Mouse (Mus musculus) spleen, adult 2 months (tissue): ENCODE data around the gene Pitpnb. TPM values are rescaled to one million over a fixed set of nuclear protein-coding genes. Genes with fewer than 3 reads are reported as not detected.

Source experiments
- DNase-seq, 2 experiments: peaks; one replicate each; pipeline versions ENCODE4 v3.0.0 to v3.0.0-alpha.2; 2012 to 2021; ENCODE audit warnings: low spot score in 2 of 2, low read depth in 1 of 2
- H3K27ac ChIP-seq: fragments of 200-500 bp; 2 replicates; pipeline ENCODE4 v1.5.1; 2012; ENCODE audit warnings: low read length, inconsistent platforms; ENCODE audit not compliant: insufficient read depth
- H3K27me3 ChIP-seq: fragments of 200-500 bp; 2 replicates; pipeline ENCODE4 v1.6.1; 2012; ENCODE audit warnings: mild to moderate bottlenecking, moderate library complexity, low read length, inconsistent platforms; ENCODE audit not compliant: control insufficient read depth, insufficient read depth
- H3K36me3 ChIP-seq: fragments of 200-500 bp; 2 replicates; pipeline ENCODE4 v1.6.1; 2012; ENCODE audit warnings: mild to moderate bottlenecking, low read length, inconsistent platforms; ENCODE audit not compliant: control insufficient read depth, insufficient read depth
- H3K4me1 ChIP-seq: fragments of 200-500 bp; 2 replicates; pipeline ENCODE4 v1.6.1; 2011; ENCODE audit warnings: inconsistent platforms; ENCODE audit not compliant: control insufficient read depth, insufficient read depth, insufficient read length
- H3K4me3 ChIP-seq: fragments of 200-500 bp; 2 replicates; pipeline ENCODE4 v1.5.1; 2011; ENCODE audit warnings: mild to moderate bottlenecking, inconsistent platforms; ENCODE audit not compliant: insufficient read depth, insufficient read length; ENCODE audit errors: extremely low read depth
- CTCF ChIP-seq: fragments of 200-500 bp; IDR thresholded peaks from 2 replicates; pipeline ENCODE4 v1.5.1; 2011; ENCODE audit warnings: mild to moderate bottlenecking, inconsistent platforms; ENCODE audit not compliant: insufficient read depth, insufficient read length, insufficient replicate concordance; ENCODE audit errors: extremely low read depth
- POLR2A ChIP-seq: fragments of 200-500 bp; IDR thresholded peaks from 2 replicates; pipeline ENCODE4 v1.6.1; 2011; ENCODE audit warnings: low read depth, low read length, inconsistent platforms
- WGBS: fragments of 180-500 bp; shearing (Covaris S2); methylation state at CpG from one replicate; pipeline ENCODE4 v1.1.7; 2018; 5-methylcytosine and 5-hydroxymethylcytosine counted together
- polyA plus RNA-seq: library from polyadenylated mRNA; depleted of rRNA; stranded (reverse); fragments of >200 nt; gene quantifications from 2 replicates; pipeline ENCODE4 v1.2.3, GENCODE M21; 2012

Pitpnb gene
- polyA plus RNA-seq, 1 experiment, result 25.5 TPM

DNA sequence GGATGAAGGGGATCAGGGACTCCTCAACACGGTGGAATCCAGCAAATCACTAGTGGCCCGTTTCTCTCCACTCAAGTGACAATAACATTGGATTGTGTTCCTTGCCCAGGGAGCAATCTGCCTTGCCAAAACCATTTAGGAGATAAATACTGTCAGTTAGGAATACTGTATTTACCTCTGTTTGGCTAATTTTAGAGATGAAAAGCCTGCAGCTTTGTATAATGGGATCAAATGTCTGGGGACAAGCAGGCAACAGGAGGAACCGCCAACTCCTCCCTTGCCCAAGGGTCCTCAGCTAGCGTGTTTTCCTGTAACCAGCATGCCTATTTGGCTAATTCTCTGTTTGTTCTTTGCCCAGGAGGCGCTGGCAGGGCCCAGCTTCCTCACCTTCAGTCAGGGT lies 95.7 kb downstream of the Pitpnb start:
- Histone ChIP-seq H3K36me3 (no peaks in the 10 kb centered on the region), H3K4me3 (no peak overlapping the region), H3K27ac (no peak overlapping the region), H3K27me3 (no peaks in the 10 kb centered on the region), H3K4me1 (no peaks in the 10 kb centered on the region)
- no peak for TF ChIP-seq POLR2A
- no peak for TF ChIP-seq CTCF
- 71% methylated on average over 5 of the region's 5 CpGs for WGBS
- DNase-seq, result no peak

DNA sequence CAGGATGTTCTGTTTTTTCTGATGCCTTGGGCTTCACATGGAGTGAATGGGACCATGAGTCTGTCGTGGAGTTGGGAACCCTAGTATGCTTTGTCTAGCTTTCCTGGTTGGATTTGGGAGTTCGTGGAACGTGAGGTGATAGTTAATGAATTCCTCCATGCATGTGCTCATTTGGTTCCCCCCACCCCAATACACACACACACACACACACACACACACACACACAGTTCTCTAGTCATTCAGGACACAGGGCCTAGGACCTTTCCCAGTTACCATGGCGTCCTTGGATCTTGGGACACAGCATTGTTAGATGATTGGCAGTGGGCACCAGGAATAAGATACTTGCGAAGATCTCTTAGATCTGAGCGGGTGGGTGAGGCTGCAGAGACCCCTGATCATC lies 98.3 kb downstream of the Pitpnb start:
- H3K4me1 ChIP-seq, result no peaks in the 10 kb centered on the region
- H3K27me3 ChIP-seq, result no peaks in the 10 kb centered on the region
- H3K27ac ChIP-seq, result no peak overlapping the region
- WGBS, result 85% methylated on average over 6 of the region's 6 CpGs
- H3K4me3 ChIP-seq, result no peak overlapping the region
- DNase-seq, result no peak
- H3K36me3 ChIP-seq, result no peaks in the 10 kb centered on the region
- TF ChIP-seq CTCF, result no peak

DNA sequence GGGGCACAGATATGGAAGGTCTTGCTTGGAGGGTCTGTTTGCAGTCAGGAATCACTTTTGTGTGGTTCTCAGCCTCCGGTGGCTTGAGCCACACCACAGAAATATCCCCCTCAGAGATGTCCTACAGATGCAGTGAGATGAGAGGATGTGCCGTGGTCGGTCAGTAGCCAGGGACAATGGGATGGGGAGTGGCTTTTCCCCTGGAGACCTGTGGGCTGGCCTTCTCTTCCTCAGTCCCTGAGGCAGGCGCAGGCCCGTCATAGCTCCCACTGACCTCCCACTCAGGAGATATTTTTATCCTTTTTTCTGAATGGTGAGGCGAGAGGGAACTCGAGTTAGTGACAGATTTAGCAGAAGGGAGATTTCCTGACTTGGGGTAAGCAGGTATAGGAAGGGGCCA lies 99.2 kb downstream of the Pitpnb start:
- no peak for TF ChIP-seq POLR2A
- no peak for TF ChIP-seq CTCF
- no peak overlapping the region for H3K4me3 ChIP-seq
- WGBS, result 70% methylated on average over 7 of the region's 7 CpGs
- no peak for DNase-seq
- no peaks in the 10 kb centered on the region for H3K4me1 ChIP-seq
- no peaks in the 10 kb centered on the region for H3K27me3 ChIP-seq
- H3K27ac ChIP-seq, result no peak overlapping the region
- H3K36me3 ChIP-seq, result no peaks in the 10 kb centered on the region

DNA sequence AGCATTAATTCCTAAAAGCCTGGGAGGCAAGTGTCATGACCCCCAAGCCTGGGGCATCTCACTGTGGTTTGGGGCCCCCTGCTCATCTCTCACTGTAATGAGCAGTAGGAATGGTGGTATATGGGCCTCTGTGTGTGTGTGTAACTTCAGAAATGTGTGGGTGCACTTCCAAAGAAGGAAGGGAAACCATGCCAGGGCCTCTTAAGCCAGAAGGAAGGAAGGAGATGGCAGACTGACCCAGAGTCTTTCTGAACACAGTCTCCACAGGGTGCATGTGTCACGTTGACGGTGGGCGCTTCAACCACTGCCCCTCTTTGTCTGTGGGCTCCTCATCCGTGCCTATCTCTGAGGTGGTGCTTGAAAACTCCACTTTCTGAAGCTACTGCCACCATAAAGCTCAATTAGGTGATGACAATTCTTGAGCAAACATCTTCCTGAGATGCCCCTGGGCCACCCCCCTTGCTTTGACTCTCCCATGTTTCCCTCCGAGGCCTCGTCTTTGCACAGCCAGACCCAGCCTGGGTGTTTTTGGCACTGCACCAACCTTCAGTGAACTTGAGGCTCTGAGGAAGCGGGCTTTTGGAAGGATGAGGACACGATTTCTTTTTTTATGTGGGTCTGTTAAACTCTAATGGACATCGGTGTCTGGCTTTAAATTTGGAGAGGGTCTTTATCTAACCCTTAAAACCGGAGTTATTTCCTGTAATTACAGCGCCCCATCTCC lies 100.6 kb downstream of the Pitpnb start:
- WGBS, result 61% methylated on average over 11 of the region's 11 CpGs
- H3K27me3 ChIP-seq, result no peaks in the 10 kb centered on the region
- no peaks in the 10 kb centered on the region for H3K36me3 ChIP-seq
- TF ChIP-seq POLR2A, result no peak
- TF ChIP-seq CTCF, result no peak
- no peak for DNase-seq
- H3K27ac ChIP-seq, result no peak overlapping the region
- H3K4me3 ChIP-seq, result no peak overlapping the region
- no peaks in the 10 kb centered on the region for H3K4me1 ChIP-seq

DNA sequence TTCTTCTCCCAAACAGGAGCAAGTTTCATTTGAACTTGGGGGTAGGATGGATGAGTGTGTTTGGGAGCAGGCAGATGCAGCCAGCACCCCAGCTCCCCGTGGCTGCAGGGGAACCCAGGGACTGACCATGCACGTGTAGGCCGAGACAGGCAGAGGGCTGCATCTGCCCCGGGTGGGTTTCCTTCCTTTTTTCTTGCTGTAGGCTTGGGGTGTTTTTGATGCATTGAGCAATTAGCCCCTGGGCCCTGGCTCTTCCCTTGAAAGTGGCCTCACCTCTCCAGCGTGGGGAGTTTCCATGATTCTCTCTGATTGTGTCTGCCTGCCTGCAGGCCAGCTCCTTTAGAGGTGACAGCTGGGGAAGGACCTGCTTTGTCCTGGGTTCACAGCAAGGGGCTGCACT lies 102.3 kb downstream of the Pitpnb start:
- H3K27me3 ChIP-seq, result no peaks in the 10 kb centered on the region
- TF ChIP-seq CTCF (no peak), POLR2A (no peak)
- no peaks in the 10 kb centered on the region for H3K36me3 ChIP-seq
- no peak overlapping the region for H3K4me3 ChIP-seq
- no peaks in the 10 kb centered on the region for H3K4me1 ChIP-seq
- WGBS, result 22% methylated on average over 5 of the region's 5 CpGs
- no peak for DNase-seq
- H3K27ac ChIP-seq, result no peak overlapping the region

DNA sequence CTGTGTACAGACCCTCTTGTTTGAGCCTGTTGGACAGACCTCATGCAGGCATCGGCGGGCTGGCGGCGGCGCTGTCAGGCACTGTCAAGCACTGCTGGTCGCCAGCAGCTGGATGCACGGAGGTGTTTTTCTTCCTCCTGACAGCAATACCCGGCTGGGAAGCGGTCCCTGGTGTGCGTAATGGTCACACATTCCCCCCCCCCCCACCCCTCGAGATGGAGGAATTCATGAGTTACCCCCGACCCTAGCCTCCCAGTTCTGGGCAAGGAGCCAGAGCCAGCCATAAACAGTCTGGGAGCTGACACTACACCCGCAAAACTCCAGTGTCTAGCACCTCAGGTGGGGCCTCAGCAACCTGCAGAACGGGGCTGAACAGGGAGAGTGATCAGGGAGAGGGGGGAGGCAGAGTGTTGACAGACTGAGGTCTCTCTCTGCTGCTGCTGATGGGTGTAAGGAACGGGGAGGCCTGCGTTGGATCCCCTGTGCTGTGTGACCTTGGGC lies 103.8 kb downstream of the Pitpnb start:
- WGBS, result 71% methylated on average over 16 of the region's 16 CpGs
- TF ChIP-seq CTCF (no peak), POLR2A (no peak)
- Histone ChIP-seq H3K4me1 (no peaks in the 10 kb centered on the region), H3K36me3 (no peaks in the 10 kb centered on the region), H3K27me3 (no peaks in the 10 kb centered on the region), H3K4me3 (no peak overlapping the region), H3K27ac (no peak overlapping the region)
- no peak for DNase-seq

DNA sequence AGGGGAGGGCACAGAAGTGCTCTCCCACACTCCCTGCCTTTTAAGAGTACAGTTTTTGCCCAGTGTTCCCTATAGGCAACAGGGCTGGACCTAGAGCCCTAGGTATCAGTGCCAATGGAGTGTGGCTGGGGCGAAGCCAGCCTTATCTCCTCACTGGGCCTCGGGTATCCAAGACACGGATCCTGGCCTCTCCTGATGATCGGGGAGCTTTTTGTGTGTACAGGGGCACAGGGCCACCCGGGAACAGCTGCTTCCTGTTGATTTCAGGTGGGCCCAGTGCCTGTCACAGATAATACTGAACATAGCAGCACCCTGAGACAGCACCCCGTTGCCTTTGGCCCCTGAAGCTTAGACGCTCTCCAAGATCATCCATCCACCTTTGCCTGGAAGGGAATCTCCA lies 105.7 kb downstream of the Pitpnb start:
- Histone ChIP-seq H3K27ac (no peak overlapping the region), H3K4me1 (no peaks in the 10 kb centered on the region), H3K4me3 (no peak overlapping the region), H3K36me3 (no peaks in the 10 kb centered on the region), H3K27me3 (no peaks in the 10 kb centered on the region)
- TF ChIP-seq CTCF (no peak), POLR2A (no peak)
- DNase-seq, result no peak
- WGBS, result 41% methylated on average over 7 of the region's 7 CpGs
